Comparison of ENCODE assay signal across 24 mouse cellular contexts in genomic region chr3:156925102-156925501, GRCm38 (mm10).
DNase-seq lines count a peak whose midpoint lies in the region; ATAC-seq lines count a peak whose summit lies in the region.
"Had no signal": no experiment of that assay in that cellular context is flagged by ENCODE, and none has a peak within 500 bp of the region (broad histone marks: within the 10 kb centered on the region; RNA-seq: fewer than 3 reads in every experiment).

No protein-coding gene starts in this region.

- peak; percentile 69; the same call in 1 of the 2 replicates for ATAC-seq in lung, embryonic 16.5 days (ENCODE audit: low read depth)
- ATAC-seq: activated CD4-positive, CD25-positive, alpha-beta regulatory T cell, adult 4 months; CD4-positive, CD25-positive, alpha-beta regulatory T cell, adult 4 months; forebrain, embryonic 13.5 days; forebrain, embryonic 15.5 days; Patski had no signal

- no peak overlapping the region for H3K9ac ChIP-seq in lung, embryonic 16.5 days (ENCODE audit: low read length)
- H3K9ac ChIP-seq: embryonic facial prominence, embryonic 12.5 days; forebrain, embryonic 13.5 days; forebrain, embryonic 15.5 days had no signal

- no peak overlapping the region for H3K4me3 ChIP-seq in lung, embryonic 16.5 days (ENCODE audit: low read length)
- H3K4me3 ChIP-seq: embryonic facial prominence, embryonic 10.5 days; embryonic facial prominence, embryonic 12.5 days; forebrain, embryonic 13.5 days; forebrain, embryonic 15.5 days had no signal

- no peaks in the 10 kb centered on the region for H3K27me3 ChIP-seq in lung, embryonic 16.5 days (ENCODE audit: control insufficient read depth, insufficient read depth, low read depth, low read length)
- H3K27me3 ChIP-seq: CH12.LX; embryonic facial prominence, embryonic 12.5 days; forebrain, embryonic 13.5 days; forebrain, embryonic 15.5 days; Patski had no signal

- no peaks in the 10 kb centered on the region for H3K9me3 ChIP-seq in lung, embryonic 16.5 days (ENCODE audit: control insufficient read depth, low read length)
- H3K9me3 ChIP-seq: embryonic facial prominence, embryonic 10.5 days; embryonic facial prominence, embryonic 12.5 days; forebrain, embryonic 13.5 days; forebrain, embryonic 15.5 days had no signal

- H3K4me1 ChIP-seq in lung, embryonic 16.5 days (replicated peaks; ENCODE audit: control insufficient read depth, insufficient read depth, low read length) = peaks cover 4% of the 10 kb centered on the region; the same call in 1 of the 2 replicates
- H3K4me1 ChIP-seq: embryonic facial prominence, embryonic 12.5 days had no signal

- no peaks in the 10 kb centered on the region for H3K36me3 ChIP-seq in lung, embryonic 16.5 days (ENCODE audit: control insufficient read depth, insufficient read depth, low read length)
- H3K36me3 ChIP-seq: embryonic facial prominence, embryonic 10.5 days; embryonic facial prominence, embryonic 12.5 days; forebrain, embryonic 15.5 days; G1E had no signal

- no peak overlapping the region for H3K4me2 ChIP-seq in lung, embryonic 16.5 days (ENCODE audit: low read depth, low read length)
- H3K4me2 ChIP-seq: embryonic facial prominence, embryonic 12.5 days; forebrain, embryonic 13.5 days; forebrain, embryonic 15.5 days had no signal

- H3K27ac ChIP-seq in lung, embryonic 16.5 days (ENCODE audit: low read length) = peak overlapping the region; percentile 27
- H3K27ac ChIP-seq: embryonic facial prominence, embryonic 10.5 days; embryonic facial prominence, embryonic 12.5 days; forebrain, embryonic 13.5 days; forebrain, embryonic 15.5 days had no signal

- peak; percentile 0 for DNase-seq in heart, adult 8-10 months (ENCODE audit: low spot score)
- no peak for DNase-seq in heart, adult 11 months
- no peak for DNase-seq in lung, adult 18-20 months
- DNase-seq in lung, postnatal 36 days = peak; percentile 16
- no peak for DNase-seq in lung, postnatal 10 days
- DNase-seq: adrenal gland, adult 8-10 months; adrenal gland, postnatal 14 days; adrenal gland, postnatal 36 days; B cell, adult 2 months; cerebellum, adult 11-12 months; cerebellum, adult 2 months; cerebellum, adult 9-10 months; cerebellum, postnatal 10 days; cerebellum, postnatal 25 days had no signal

- WGBS in lung, embryonic 16.5 days = 63% methylated on average over 5 of the region's 5 CpGs

Comparison
In these comparisons a context has a peak if more than half of its experiments do, and no peak if none do; other contexts are left out.
1. DNase-seq: peak in heart, adult 8-10 months (single experiment) and lung, postnatal 36 days (single experiment); none in heart, adult 11 months (single experiment), lung, adult 18-20 months (0 of 2) and lung, postnatal 10 days (single experiment).